Mouse (Mus musculus) liver, embryonic 14.5 days (tissue): ENCODE measurements around the gene Eef1g.
A peak's percentile ranks its signal among the peaks of the same experiment; 100 is the strongest.

ENCODE experiments used
- CTCF ChIP-seq: IDR thresholded peaks from 2 replicates; pipeline ENCODE4 v1.5.1; 2016; ENCODE audit warnings: antibody characterized with exemption, low read depth, control low read depth
- EP300 ChIP-seq: IDR thresholded peaks from 2 replicates; pipeline ENCODE4 v1.6.1; 2016; ENCODE audit warnings: antibody characterized with exemption, low read depth

DNA sequence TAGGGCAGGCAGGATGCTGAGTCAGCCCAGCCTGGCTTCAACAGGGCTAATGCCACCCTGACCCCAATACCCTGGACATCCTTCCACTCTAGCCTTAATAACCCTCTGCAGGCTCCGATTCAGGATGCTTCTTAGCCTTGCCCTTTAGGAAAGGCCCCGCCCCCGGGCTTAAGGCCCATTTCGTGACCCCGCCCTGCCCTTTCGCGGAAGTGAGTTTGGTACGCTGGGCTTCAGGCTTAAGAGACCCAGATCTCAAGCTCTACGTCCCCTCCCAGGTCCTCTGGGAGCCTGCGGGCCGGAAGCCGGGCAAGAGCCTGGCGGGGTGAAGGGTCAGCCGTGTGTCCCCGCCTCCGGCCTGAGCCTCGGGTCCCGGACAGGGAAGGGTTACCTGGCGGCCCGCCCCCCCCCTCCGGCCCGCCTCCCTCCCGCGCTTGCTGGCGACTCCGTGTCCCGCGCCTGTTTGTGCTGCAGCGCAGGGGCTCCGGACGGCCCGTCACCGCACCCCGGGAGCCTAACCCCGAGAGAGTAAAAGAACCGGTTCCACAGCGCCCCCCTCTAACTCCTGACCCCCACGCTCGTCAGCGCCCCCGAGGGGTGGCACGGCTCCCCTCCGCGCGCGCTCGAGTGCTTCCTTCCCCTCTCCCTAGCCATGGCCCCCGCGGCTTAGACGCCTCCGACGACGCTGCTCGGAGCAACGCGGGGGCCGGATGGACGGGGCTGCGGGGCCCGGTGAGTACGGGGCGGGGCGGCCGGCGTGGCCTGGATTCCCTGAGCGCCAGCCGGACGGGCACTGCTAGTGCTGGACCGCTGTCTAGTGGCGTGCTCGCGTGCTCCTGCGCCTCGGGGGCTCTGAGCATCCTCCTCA, 37.4 kb upstream of the Eef1g start, which contains the start of the genes Rom1 and Eml3:
- TF ChIP-seq CTCF, result peak; percentile 67
- TF ChIP-seq EP300, result no peak
